Mouse (Mus musculus) gastrocnemius, adult 18-20 months (tissue): ENCODE results near the gene Fam160a1. TPM values are rescaled to one million over a fixed set of nuclear protein-coding genes. Genes with fewer than 3 reads are reported as not detected.

Experiments used
- DNase-seq: peaks from one replicate; pipeline ENCODE4 v3.0.0; 2021; ENCODE audit warnings: low spot score
- total RNA-seq, 2 experiments: library from RNA; stranded (reverse); gene quantifications; 2 replicates each; pipeline ENCODE4 v1.2.3; 2021

The Fam160a1 gene
- total RNA-seq, 2 experiments from 2014 or later = 50.7 to 54.3 TPM

- DNase-seq = no peak
Measured at GRCm38 (mm10) chr3:85749348-85749747, 67.7 kb downstream of the Fam160a1 start.

GRCm38 (mm10) chr3:85748863-85749262, 68.2 kb downstream of the Fam160a1 start:
- DNase-seq = no peak

- no peak for DNase-seq
Measured at GRCm38 (mm10) chr3:85746116-85746515, 71.0 kb downstream of the Fam160a1 start.

GRCm38 (mm10) chr3:85741767-85742166, 75.3 kb downstream of the Fam160a1 start:
- no peak for DNase-seq

- no peak for DNase-seq
Measured at GRCm38 (mm10) chr3:85738591-85738990, 78.5 kb downstream of the Fam160a1 start.

GRCm38 (mm10) chr3:85733939-85734729, 83.0 kb downstream of the Fam160a1 start:
- DNase-seq = no peak

GRCm38 (mm10) chr3:85727171-85727570, 89.9 kb downstream of the Fam160a1 start:
- no peak for DNase-seq

- DNase-seq = no peak
Measured at GRCm38 (mm10) chr3:85725971-85726370, 91.1 kb downstream of the Fam160a1 start.

- DNase-seq = no peak
Measured at GRCm38 (mm10) chr3:85725110-85725509, 92.0 kb downstream of the Fam160a1 start.

GRCm38 (mm10) chr3:85722581-85722980, 94.5 kb downstream of the Fam160a1 start:
- DNase-seq = no peak

- no peak for DNase-seq
Measured at GRCm38 (mm10) chr3:85715764-85716297, 101.3 kb downstream of the Fam160a1 start.

GRCm38 (mm10) chr3:85713936-85714709, 103.0 kb downstream of the Fam160a1 start:
- DNase-seq = no peak

- no peak for DNase-seq
Measured at GRCm38 (mm10) chr3:85710695-85711094, 106.4 kb downstream of the Fam160a1 start.

- peak; percentile 42 for DNase-seq
Measured at GRCm38 (mm10) chr3:85707421-85707820, 109.7 kb downstream of the Fam160a1 start.

GRCm38 (mm10) chr3:85703141-85703882, 113.8 kb downstream of the Fam160a1 start:
- no peak for DNase-seq

- no peak for DNase-seq
Measured at GRCm38 (mm10) chr3:85698496-85698895, 118.6 kb downstream of the Fam160a1 start.

GRCm38 (mm10) chr3:85695056-85695455, 122.0 kb downstream of the Fam160a1 start:
- DNase-seq = no peak

- DNase-seq = no peak
Measured at GRCm38 (mm10) chr3:85693013-85693412, 124.1 kb downstream of the Fam160a1 start.

GRCm38 (mm10) chr3:85691134-85691533, 126.0 kb downstream of the Fam160a1 start:
- no peak for DNase-seq

- no peak for DNase-seq
Measured at GRCm38 (mm10) chr3:85688341-85688740, 128.8 kb downstream of the Fam160a1 start.

- peak; percentile 82 for DNase-seq
Measured at GRCm38 (mm10) chr3:85685271-85685670, 131.8 kb downstream of the Fam160a1 start.

GRCm38 (mm10) chr3:85683618-85684017, 133.5 kb downstream of the Fam160a1 start:
- DNase-seq = no peak
